Mouse (Mus musculus) embryonic fibroblast, embryonic 13.5 days (primary cell): ENCODE measurements around the gene Gm9913. TPM values are rescaled to one million over a fixed set of nuclear protein-coding genes. Genes with fewer than 3 reads are reported as not detected.
A peak's percentile ranks its signal among the peaks of the same experiment; 100 is the strongest.

Experiments
- H3K27ac ChIP-seq: 2 replicates; pipeline ENCODE4 v1.5.1; 2012; ENCODE audit warnings: low read length, control low read depth, inconsistent platforms; ENCODE audit not compliant: insufficient read depth
- H3K4me1 ChIP-seq: 2 replicates; pipeline ENCODE4 v1.6.1; 2011; ENCODE audit warnings: low read length; ENCODE audit not compliant: control insufficient read depth, insufficient read depth
- H3K4me3 ChIP-seq: 2 replicates; pipeline ENCODE4 v1.5.1; 2011; ENCODE audit warnings: mild to moderate bottlenecking, control low read depth, low read length; ENCODE audit not compliant: insufficient read depth
- CTCF ChIP-seq: IDR thresholded peaks from 2 replicates; pipeline ENCODE4 v1.5.1; 2011; ENCODE audit warnings: mild to moderate bottlenecking, control low read depth, low read length, moderate library complexity, borderline replicate concordance; ENCODE audit not compliant: insufficient read depth
- POLR2A ChIP-seq: IDR thresholded peaks from 2 replicates; pipeline ENCODE4 v1.6.1; 2011; ENCODE audit warnings: low read depth, mild to moderate bottlenecking, control low read depth, low read length, moderate library complexity
- polyA plus RNA-seq: library from polyadenylated mRNA; stranded (reverse); fragments of >200 nt; gene quantifications from 2 replicates; pipeline ENCODE4 v1.2.4, GENCODE M21; 2011; ENCODE audit warnings: low read depth; ENCODE audit not compliant: missing spikeins, insufficient read length

The Gm9913 gene
- polyA plus RNA-seq, 1 experiment, result 1.4 TPM

- H3K4me1 ChIP-seq, result peaks cover 4% of the 10 kb centered on the region
- TF ChIP-seq POLR2A (no peak), CTCF (no peak)
These were observed 9.8 kb upstream of the Gm9913 start for GRCm38 (mm10) chr2:125494831-125495812.

GRCm38 (mm10) chr2:125496696-125497095 is 8.2 kb upstream of the Gm9913 start:
- TF ChIP-seq POLR2A, result no peak
- no peak for TF ChIP-seq CTCF
- Histone ChIP-seq H3K4me3 (no peak overlapping the region), H3K4me1 (peaks cover 8% of the 10 kb centered on the region), H3K27ac (no peak overlapping the region)

More at GRCm38 (mm10) chr2:125494831-125495812, 9.8 kb upstream of the Gm9913 start:
- H3K27ac ChIP-seq, result peak overlapping the region; percentile 31; the same call in 1 of the 2 replicates
- H3K4me3 ChIP-seq, result no peak overlapping the region

GRCm38 (mm10) chr2:125498216-125498615 is 6.7 kb upstream of the Gm9913 start:
- no peak overlapping the region for H3K4me3 ChIP-seq
- H3K4me1 ChIP-seq, result peaks cover 9% of the 10 kb centered on the region
- H3K27ac ChIP-seq, result no peak overlapping the region
- TF ChIP-seq POLR2A (no peak), CTCF (no peak)

GRCm38 (mm10) chr2:125501526-125501925 is 3.4 kb upstream of the Gm9913 start:
- peaks cover 5% of the 10 kb centered on the region for H3K4me1 ChIP-seq
- H3K4me3 ChIP-seq, result no peak overlapping the region
- H3K27ac ChIP-seq, result no peak overlapping the region
- no peak for TF ChIP-seq CTCF
- no peak for TF ChIP-seq POLR2A

- Histone ChIP-seq H3K27ac (peak overlapping the region; percentile 66), H3K4me3 (peak overlapping the region; percentile 87), H3K4me1 (peaks cover 4% of the 10 kb centered on the region)
- peak; percentile 18; the same call in 1 of the 2 replicates for TF ChIP-seq CTCF
- no peak for TF ChIP-seq POLR2A
These were observed 942 bp downstream of the Gm9913 start for GRCm38 (mm10) chr2:125505746-125506315.

GRCm38 (mm10) chr2:125506316-125507054 is 1.6 kb downstream of the Gm9913 start:
- TF ChIP-seq CTCF (no peak), POLR2A (peak; percentile 86)
- H3K4me3 ChIP-seq, result peak overlapping the region; percentile 87
- H3K27ac ChIP-seq, result peak overlapping the region; percentile 87
- peaks cover 3% of the 10 kb centered on the region for H3K4me1 ChIP-seq

- H3K4me3 ChIP-seq, result peak within 1 kb of the TSS; percentile 31
These were observed 3.0 kb downstream of the Gm9913 start, which contains the start of gene Fbn1 for GRCm38 (mm10) chr2:125507893-125508292. Gene Fbn1, minus strand, starts transcription at chr2:125507993.

GRCm38 (mm10) chr2:125508381-125508780 is 3.5 kb downstream of the Gm9913 start:
- H3K4me3 ChIP-seq, result no peak overlapping the region
- H3K27ac ChIP-seq, result no peak overlapping the region
- no peaks in the 10 kb centered on the region for H3K4me1 ChIP-seq
- no peak for TF ChIP-seq POLR2A
- TF ChIP-seq CTCF, result no peak

More at GRCm38 (mm10) chr2:125507893-125508292, 3.0 kb downstream of the Gm9913 start, which contains the start of gene Fbn1:
- peak within 1 kb of the TSS; percentile 87 for H3K27ac ChIP-seq
- no peaks in the 10 kb centered on the region; the same call in 1 of the 2 replicates for H3K4me1 ChIP-seq
- TF ChIP-seq CTCF (no peak), POLR2A (no peak; the same call in 1 of the 2 replicates)

GRCm38 (mm10) chr2:125510752-125511151 is 5.9 kb downstream of the Gm9913 start:
- TF ChIP-seq CTCF, result no peak
- no peak for TF ChIP-seq POLR2A
- H3K4me3 ChIP-seq, result no peak overlapping the region
- H3K27ac ChIP-seq, result no peak overlapping the region
- peaks cover 10% of the 10 kb centered on the region for H3K4me1 ChIP-seq
